12 mouse cellular contexts compared by ENCODE assay signal in the genomic region with DNA sequence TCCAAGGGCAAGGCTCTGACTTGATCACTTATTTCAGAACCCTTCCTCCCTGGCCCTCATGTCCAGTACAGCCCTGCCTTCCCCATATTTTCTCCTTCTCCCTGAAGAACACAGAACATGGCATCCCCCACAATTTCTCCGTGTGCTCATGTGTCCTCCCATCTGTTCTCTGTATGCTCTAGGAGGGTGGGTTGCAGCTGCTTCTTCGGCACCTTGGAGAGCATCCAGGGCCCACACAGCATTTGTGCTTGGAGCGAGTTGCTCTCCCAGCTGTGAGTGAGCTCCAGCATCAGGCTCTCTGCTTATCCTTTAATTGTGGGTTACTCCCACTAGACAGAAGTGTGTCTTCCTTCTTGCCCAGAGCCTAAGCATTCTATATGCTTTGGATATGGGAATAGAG.
DNase-seq lines count a peak whose midpoint lies in the region; ATAC-seq and TF ChIP-seq lines count a peak whose summit lies in the region.
"Had no signal": no experiment of that assay in that cellular context is flagged by ENCODE, and none has a peak within 500 bp of the region (broad histone marks: within the 10 kb centered on the region; RNA-seq: fewer than 3 reads in every experiment).

No protein-coding gene starts in this region.

- 31% methylated on average over 3 of the region's 3 CpGs for WGBS in forebrain, embryonic 14.5 days
- WGBS in forebrain, embryonic 10.5 days, result 55% methylated on average over 3 of the region's 3 CpGs
- 14% methylated on average over 3 of the region's 3 CpGs for WGBS in lung, embryonic 14.5 days
- WGBS in stomach, embryonic 16.5 days, result 16% methylated on average over 3 of the region's 3 CpGs

- H3K4me1 ChIP-seq in forebrain, embryonic 14.5 days (ENCODE audit: control insufficient read depth, insufficient read depth, low read length), result peaks cover 12% of the 10 kb centered on the region
- H3K4me1 ChIP-seq in forebrain, embryonic 10.5 days, result peaks cover 11% of the 10 kb centered on the region
- no peaks in the 10 kb centered on the region for H3K4me1 ChIP-seq in lung, embryonic 14.5 days (ENCODE audit: insufficient read depth)
- H3K4me1 ChIP-seq in stomach, embryonic 16.5 days (ENCODE audit: control insufficient read depth, insufficient read depth, low read length), result no peaks in the 10 kb centered on the region

- H3K4me3 ChIP-seq in forebrain, embryonic 14.5 days (ENCODE audit: low read depth, low read length), result no peak overlapping the region
- H3K4me3 ChIP-seq in forebrain, embryonic 10.5 days, result no peak overlapping the region
- H3K4me3 ChIP-seq in lung, embryonic 14.5 days (ENCODE audit: low read depth, low read length), result no peak overlapping the region
- no peak overlapping the region for H3K4me3 ChIP-seq in stomach, embryonic 16.5 days (replicated peaks; ENCODE audit: low read length)
- H3K4me3 ChIP-seq: embryonic facial prominence, embryonic 13.5 days had no signal

- H3K36me3 ChIP-seq in forebrain, embryonic 14.5 days (ENCODE audit: control insufficient read depth, insufficient read depth, low read length), result no peaks in the 10 kb centered on the region
- no peaks in the 10 kb centered on the region for H3K36me3 ChIP-seq in forebrain, embryonic 10.5 days (replicated peaks)
- H3K36me3 ChIP-seq in lung, embryonic 14.5 days (ENCODE audit: insufficient read depth), result no peaks in the 10 kb centered on the region
- no peaks in the 10 kb centered on the region for H3K36me3 ChIP-seq in stomach, embryonic 16.5 days (ENCODE audit: control insufficient read depth, insufficient read depth, low read length)
- H3K36me3 ChIP-seq: embryonic facial prominence, embryonic 13.5 days had no signal

- no peak overlapping the region for H3K9ac ChIP-seq in forebrain, embryonic 14.5 days (ENCODE audit: low read length)
- H3K9ac ChIP-seq in lung, embryonic 14.5 days, result no peak overlapping the region
- H3K9ac ChIP-seq in stomach, embryonic 16.5 days (ENCODE audit: low read length), result no peak overlapping the region
- H3K9ac ChIP-seq: embryonic facial prominence, embryonic 13.5 days; liver, embryonic 14.5 days had no signal

- peak; percentile 61 for DNase-seq in forebrain, embryonic 14.5 days (ENCODE audit: low spot score)
- no peak for DNase-seq in forebrain, embryonic 10.5 days (ENCODE audit: extremely low spot score, low spot score)
- DNase-seq in lung, embryonic 14.5 days, result peak; percentile 74
- DNase-seq in lung, postnatal 4 days, result no peak
- peak; percentile 50 to 59 for DNase-seq in layer of hippocampus, postnatal 14 days (ENCODE audit: low spot score in 2 of 2)
- no peak for DNase-seq in c-Kit-positive CD71-positive TER-119-positive erythroid progenitor cells, embryonic 14.5 days (ENCODE audit: low spot score)
- DNase-seq in thymus, postnatal 10 days (ENCODE audit: low spot score in 2 of 2), result no peak
- DNase-seq: adrenal gland, adult 2 months; thymus, postnatal 4 days had no signal

- H3K27me3 ChIP-seq in forebrain, embryonic 14.5 days (replicated peaks; ENCODE audit: control insufficient read depth, insufficient read depth, low read length), result no peaks in the 10 kb centered on the region
- H3K27me3 ChIP-seq in forebrain, embryonic 10.5 days (ENCODE audit: poor library complexity, severe bottlenecking), result no peaks in the 10 kb centered on the region
- no peaks in the 10 kb centered on the region for H3K27me3 ChIP-seq in lung, embryonic 14.5 days (ENCODE audit: insufficient read depth, low read length)
- H3K27me3 ChIP-seq in stomach, embryonic 16.5 days (ENCODE audit: control insufficient read depth, insufficient read depth, low read length), result no peaks in the 10 kb centered on the region
- H3K27me3 ChIP-seq: embryonic facial prominence, embryonic 13.5 days had no signal

- ATAC-seq in forebrain, embryonic 14.5 days, result peak; percentile 52; the same call in 1 of the 2 replicates
- ATAC-seq in lung, embryonic 14.5 days (ENCODE audit: insufficient read depth), result peak; percentile 56; the same call in 1 of the 2 replicates
- peak; percentile 65; the same call in 1 of the 2 replicates for ATAC-seq in stomach, embryonic 16.5 days (ENCODE audit: insufficient read depth, low FRiP score)

- no peaks in the 10 kb centered on the region for H3K9me3 ChIP-seq in forebrain, embryonic 14.5 days (replicated peaks; ENCODE audit: control insufficient read depth, low read length)
- H3K9me3 ChIP-seq in forebrain, embryonic 10.5 days, result no peaks in the 10 kb centered on the region
- no peaks in the 10 kb centered on the region for H3K9me3 ChIP-seq in lung, embryonic 14.5 days (ENCODE audit: low read depth, low read length)
- no peaks in the 10 kb centered on the region for H3K9me3 ChIP-seq in stomach, embryonic 16.5 days (replicated peaks; ENCODE audit: control insufficient read depth, low read length)
- H3K9me3 ChIP-seq: embryonic facial prominence, embryonic 13.5 days had no signal

- TF ChIP-seq CTCF in lung, embryonic 14.5 days (IDR thresholded peaks at IDR 0.05; ENCODE audit: low read depth), result no peak

- no peak overlapping the region; the same call in 1 of the 2 replicates for H3K27ac ChIP-seq in forebrain, embryonic 14.5 days (ENCODE audit: low read depth, low read length)
- H3K27ac ChIP-seq in forebrain, embryonic 10.5 days, result no peak overlapping the region
- H3K27ac ChIP-seq in lung, embryonic 14.5 days (ENCODE audit: low read depth), result no peak overlapping the region
- no peak overlapping the region for H3K27ac ChIP-seq in stomach, embryonic 16.5 days (ENCODE audit: low read length)
- H3K27ac ChIP-seq: embryonic facial prominence, embryonic 13.5 days; liver, embryonic 14.5 days had no signal

- H3K4me2 ChIP-seq in forebrain, embryonic 14.5 days (ENCODE audit: low read length), result no peak overlapping the region
- no peak overlapping the region for H3K4me2 ChIP-seq in lung, embryonic 14.5 days
- H3K4me2 ChIP-seq in stomach, embryonic 16.5 days (ENCODE audit: low read depth, low read length), result no peak overlapping the region
- H3K4me2 ChIP-seq: embryonic facial prominence, embryonic 13.5 days had no signal

Comparison
In these comparisons a context has a peak if more than half of its experiments do, and no peak if none do; other contexts are left out.
1. DNase-seq: peak in forebrain, embryonic 14.5 days (single experiment), lung, embryonic 14.5 days (single experiment) and layer of hippocampus, postnatal 14 days (2 of 2); none in forebrain, embryonic 10.5 days (single experiment), lung, postnatal 4 days (0 of 2), c-Kit-positive CD71-positive TER-119-positive erythroid progenitor cells, embryonic 14.5 days (single experiment) and thymus, postnatal 10 days (0 of 2).
2. Peak in every context shown above with its lines, with median percentiles within 50 percentile points of each other: ATAC-seq.